In genomic region chr14:31126826-31127225, GRCm38 (mm10) we compare ENCODE assay signal across 10 mouse cellular contexts. TPM values are rescaled to one million over a fixed set of nuclear protein-coding genes. Genes with fewer than 3 reads are reported as not detected.
A peak's percentile ranks its signal among the peaks of the same experiment; 100 is the strongest.
DNase-seq lines count a peak whose midpoint lies in the region; ATAC-seq and TF ChIP-seq lines count a peak whose summit lies in the region.
"Had no signal": no experiment of that assay in that cellular context is flagged by ENCODE, and none has a peak within 500 bp of the region (broad histone marks: within the 10 kb centered on the region; RNA-seq: fewer than 3 reads in every experiment).

No protein-coding gene starts in this region.

- TF ChIP-seq EP300 in stomach, postnatal 0 days (optimal IDR thresholded peaks at IDR 0.05), result no peak

- WGBS in heart, embryonic 16.5 days, result 91% methylated on average over 8 of the region's 8 CpGs
- 92% methylated on average over 8 of the region's 8 CpGs for WGBS in neural tube, embryonic 11.5 days
- 93% methylated on average over 8 of the region's 8 CpGs for WGBS in limb, embryonic 15.5 days
- WGBS in stomach, postnatal 0 days, result 82% methylated on average over 8 of the region's 8 CpGs

- peaks cover 37% of the 10 kb centered on the region for H3K4me1 ChIP-seq in heart, embryonic 16.5 days (ENCODE audit: control insufficient read depth, insufficient read depth, low read length)
- H3K4me1 ChIP-seq in neural tube, embryonic 11.5 days (ENCODE audit: control insufficient read depth, insufficient read depth, low read length), result peaks cover 10% of the 10 kb centered on the region
- peaks cover 40% of the 10 kb centered on the region for H3K4me1 ChIP-seq in limb, embryonic 15.5 days
- peaks cover under 1% of the 10 kb centered on the region; the same call in 1 of the 2 replicates for H3K4me1 ChIP-seq in stomach, postnatal 0 days (replicated peaks; ENCODE audit: control insufficient read depth, insufficient read depth)

- H3K27me3 ChIP-seq in heart, embryonic 16.5 days (ENCODE audit: control insufficient read depth, insufficient read depth, low read length), result no peaks in the 10 kb centered on the region
- no peaks in the 10 kb centered on the region for H3K27me3 ChIP-seq in neural tube, embryonic 11.5 days (ENCODE audit: control insufficient read depth, insufficient read depth, low read length)
- H3K27me3 ChIP-seq in limb, embryonic 15.5 days, result no peaks in the 10 kb centered on the region
- no peaks in the 10 kb centered on the region for H3K27me3 ChIP-seq in stomach, postnatal 0 days (ENCODE audit: control insufficient read depth, insufficient read depth, low read length)

- no peak for ATAC-seq in heart, embryonic 16.5 days (replicated peaks; ENCODE audit: extremely low read depth, insufficient read depth, low FRiP score)
- ATAC-seq in neural tube, embryonic 11.5 days (ENCODE audit: insufficient read depth, low FRiP score, low TSS enrichment), result no peak
- no peak for ATAC-seq in limb, embryonic 15.5 days (ENCODE audit: insufficient number of reproducible peaks, low FRiP score, low TSS enrichment, low read depth)
- ATAC-seq in stomach, postnatal 0 days (ENCODE audit: low FRiP score, low TSS enrichment), result no peak

- H3K4me3 ChIP-seq in heart, embryonic 16.5 days (ENCODE audit: low read length), result no peak overlapping the region
- H3K4me3 ChIP-seq in neural tube, embryonic 11.5 days (ENCODE audit: low read depth, low read length), result no peak overlapping the region
- no peak overlapping the region for H3K4me3 ChIP-seq in limb, embryonic 15.5 days
- H3K4me3 ChIP-seq in stomach, postnatal 0 days (ENCODE audit: low read depth, low read length), result no peak overlapping the region

- no peak for DNase-seq in heart, adult 18-20 months
- DNase-seq in neural tube, embryonic 11.5 days (ENCODE audit: low spot score), result no peak
- no peak for DNase-seq in neural tube, embryonic 10.5 days (ENCODE audit: extremely low spot score, low spot score)
- peak; percentile 14 for DNase-seq in stomach, postnatal 0 days (ENCODE audit: low spot score)
- no peak for DNase-seq in left cerebral cortex, adult 9 months (ENCODE audit: low spot score in 2 of 2)
- no peak for DNase-seq in adrenal gland, adult (ENCODE audit: inconsistent age in 2 of 2, low spot score in 1 of 2)
- DNase-seq: gastrocnemius, postnatal 10 days had no signal

- peaks cover 8% of the 10 kb centered on the region for H3K36me3 ChIP-seq in heart, embryonic 16.5 days (ENCODE audit: control insufficient read depth, insufficient read depth)
- H3K36me3 ChIP-seq in neural tube, embryonic 11.5 days (ENCODE audit: control insufficient read depth, insufficient read depth, low read length), result no peaks in the 10 kb centered on the region
- H3K36me3 ChIP-seq in limb, embryonic 15.5 days, result peaks cover 12% of the 10 kb centered on the region
- H3K36me3 ChIP-seq in stomach, postnatal 0 days (ENCODE audit: control insufficient read depth, insufficient read depth, low read length), result peaks cover 1% of the 10 kb centered on the region; the same call in 1 of the 2 replicates

- H3K27ac ChIP-seq in heart, embryonic 16.5 days (ENCODE audit: low read length), result no peak overlapping the region
- H3K27ac ChIP-seq in neural tube, embryonic 11.5 days (ENCODE audit: low read depth, low read length), result no peak overlapping the region
- H3K27ac ChIP-seq in limb, embryonic 15.5 days, result no peak overlapping the region
- H3K27ac ChIP-seq in stomach, postnatal 0 days (replicated peaks), result no peak overlapping the region

- H3K4me2 ChIP-seq in heart, embryonic 16.5 days (ENCODE audit: low read depth, low read length), result peak overlapping the region; percentile 50; the same call in 1 of the 2 replicates
- peak overlapping the region; percentile 19; the same call in 1 of the 2 replicates for H3K4me2 ChIP-seq in neural tube, embryonic 11.5 days (ENCODE audit: low read depth)
- H3K4me2 ChIP-seq in limb, embryonic 15.5 days, result 0 out of 2 replicates have a peak overlapping the region, but pooled peaks have one; percentile 3
- no peak overlapping the region for H3K4me2 ChIP-seq in stomach, postnatal 0 days (replicated peaks; ENCODE audit: low read depth)

- TF ChIP-seq CTCF in stomach, postnatal 0 days (IDR thresholded peaks at IDR 0.05; ENCODE audit: low read depth), result no peak

- H3K9ac ChIP-seq in heart, embryonic 16.5 days (ENCODE audit: low read length), result peak overlapping the region; percentile 25; the same call in 1 of the 2 replicates
- no peak overlapping the region for H3K9ac ChIP-seq in neural tube, embryonic 11.5 days (ENCODE audit: low read length)
- no peak overlapping the region for H3K9ac ChIP-seq in limb, embryonic 15.5 days
- no peak overlapping the region for H3K9ac ChIP-seq in stomach, postnatal 0 days (ENCODE audit: low read length)

- H3K9me3 ChIP-seq in heart, embryonic 16.5 days (replicated peaks; ENCODE audit: control insufficient read depth, low read length), result no peaks in the 10 kb centered on the region
- no peaks in the 10 kb centered on the region for H3K9me3 ChIP-seq in neural tube, embryonic 11.5 days (ENCODE audit: control insufficient read depth, low read length)
- no peaks in the 10 kb centered on the region for H3K9me3 ChIP-seq in limb, embryonic 15.5 days
- H3K9me3 ChIP-seq in stomach, postnatal 0 days (ENCODE audit: control insufficient read depth, low read length), result no peaks in the 10 kb centered on the region

RNA-seq across cellular contexts. Expression of gene Smim4, which starts 1.9 kb away (rescaled TPM):
- 90.4 and 95.8 TPM in 2 replicates for polyA plus RNA-seq in heart, embryonic 16.5 days (2015; fragmentation: Nextera tagmentation; extraction: Ambion mirVana)
- total RNA-seq in heart, adult 18-20 months (2021), result 10 to 100 TPM; 74.5 to 87.4 TPM
- 58.9 and 62.5 TPM in 2 replicates for polyA plus RNA-seq in neural tube, embryonic 11.5 days (2014; fragmentation: Nextera tagmentation; extraction: Ambion mirVana)
- polyA plus RNA-seq in limb, embryonic 15.5 days (2015; fragmentation: Nextera tagmentation; extraction: Ambion mirVana), result 58.9 and 64.1 TPM in 2 replicates
- 99.3 and 108 TPM in 2 replicates for polyA plus RNA-seq in stomach, postnatal 0 days (2015; fragmentation: Nextera tagmentation; extraction: Ambion mirVana)

RNA-seq across cellular contexts. Expression of gene Nt5dc2, which starts 4.0 kb away (rescaled TPM):
- polyA plus RNA-seq in heart, embryonic 16.5 days (2015; fragmentation: Nextera tagmentation; extraction: Ambion mirVana), result 288 and 319 TPM in 2 replicates
- total RNA-seq in heart, adult 18-20 months (2021), result 10 to 100 TPM; 19.2 TPM
- polyA plus RNA-seq in neural tube, embryonic 11.5 days (2014; fragmentation: Nextera tagmentation; extraction: Ambion mirVana), result 537 and 588 TPM in 2 replicates
- 336 and 349 TPM in 2 replicates for polyA plus RNA-seq in limb, embryonic 15.5 days (2015; fragmentation: Nextera tagmentation; extraction: Ambion mirVana)
- 61.0 and 65.3 TPM in 2 replicates for polyA plus RNA-seq in stomach, postnatal 0 days (2015; fragmentation: Nextera tagmentation; extraction: Ambion mirVana)
- total RNA-seq: monocyte, adult 5-6 weeks had no signal

RNA-seq across cellular contexts. Expression of gene Stab1, which starts 41.6 kb away (rescaled TPM):
- polyA plus RNA-seq in heart, embryonic 16.5 days (2015; fragmentation: Nextera tagmentation; extraction: Ambion mirVana), result 36.6 and 43.8 TPM in 2 replicates
- 10 to 100 TPM; 63.2 to 64.1 TPM for total RNA-seq in heart, adult 18-20 months (2021)
- 18.7 and 23.8 TPM in 2 replicates for polyA plus RNA-seq in neural tube, embryonic 11.5 days (2014; fragmentation: Nextera tagmentation; extraction: Ambion mirVana)
- 42.5 and 44.4 TPM in 2 replicates for polyA plus RNA-seq in limb, embryonic 15.5 days (2015; fragmentation: Nextera tagmentation; extraction: Ambion mirVana)
- 23.7 and 23.9 TPM in 2 replicates for polyA plus RNA-seq in stomach, postnatal 0 days (2015; fragmentation: Nextera tagmentation; extraction: Ambion mirVana)
- total RNA-seq: monocyte, adult 5-6 weeks had no signal
